Mouse (Mus musculus): ENCODE data around the gene Bhlhe41.

Gene Bhlhe41

GRCm38 (mm10) chr6:145865289-145865885 is at the start of gene Bhlhe41:
Bhlhe41 (minus strand) TSS chr6:145865558.
- peak; percentile 13 for DNase-seq (ENCODE audit: low read depth, low spot score)

GRCm38 (mm10) chr6:145912232-145912631 is 46.9 kb upstream of the Bhlhe41 start:
- DNase-seq (ENCODE audit: low read depth, low spot score), result no peak

DNA sequence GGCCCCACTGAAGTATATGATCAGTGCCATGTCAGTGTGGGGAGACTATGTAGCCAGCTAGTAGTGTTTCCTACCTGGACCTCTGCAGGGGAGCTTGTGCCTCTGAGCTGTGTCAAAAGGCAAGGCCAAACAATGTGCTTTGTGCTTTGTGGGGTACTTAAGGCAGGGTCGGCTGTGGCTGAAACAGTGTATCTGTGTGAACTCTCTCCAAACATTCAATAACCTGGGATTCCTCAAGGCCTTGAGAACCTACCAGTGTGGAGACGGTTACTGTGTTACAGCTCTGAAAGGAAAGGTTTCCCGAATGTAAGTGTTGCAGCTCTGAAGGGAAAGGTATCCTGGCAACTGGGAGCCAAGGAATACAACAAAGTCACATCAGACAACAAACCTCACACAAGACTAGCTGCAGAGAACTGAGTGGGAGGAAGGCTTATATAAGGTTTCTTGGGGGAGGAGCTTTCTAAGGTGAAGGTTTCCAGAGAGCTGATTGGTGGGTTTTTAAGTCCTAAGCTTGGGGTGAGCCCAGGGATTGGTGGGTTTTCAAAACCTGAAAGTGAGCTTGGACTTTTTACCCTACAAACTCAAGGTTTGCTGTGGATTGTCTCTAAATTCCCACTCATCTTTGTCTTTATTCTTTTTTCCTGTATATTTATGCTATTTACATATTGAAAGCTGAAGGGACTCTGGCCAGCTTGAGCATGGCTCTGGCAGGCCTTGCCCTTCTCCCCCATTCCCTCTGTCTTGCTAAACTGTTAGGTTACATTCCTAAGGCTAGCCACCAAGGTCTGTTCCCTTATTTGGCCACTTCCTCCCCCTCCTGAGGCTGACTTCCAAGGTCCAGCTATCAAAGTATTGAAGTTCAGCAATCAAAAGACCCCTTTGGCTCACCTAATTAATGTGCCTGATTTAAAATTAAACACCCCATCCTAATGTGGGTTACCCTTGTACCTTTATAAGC is 45.4 kb upstream of the Bhlhe41 start:
- no peak for DNase-seq (ENCODE audit: low read depth, low spot score)

DNA sequence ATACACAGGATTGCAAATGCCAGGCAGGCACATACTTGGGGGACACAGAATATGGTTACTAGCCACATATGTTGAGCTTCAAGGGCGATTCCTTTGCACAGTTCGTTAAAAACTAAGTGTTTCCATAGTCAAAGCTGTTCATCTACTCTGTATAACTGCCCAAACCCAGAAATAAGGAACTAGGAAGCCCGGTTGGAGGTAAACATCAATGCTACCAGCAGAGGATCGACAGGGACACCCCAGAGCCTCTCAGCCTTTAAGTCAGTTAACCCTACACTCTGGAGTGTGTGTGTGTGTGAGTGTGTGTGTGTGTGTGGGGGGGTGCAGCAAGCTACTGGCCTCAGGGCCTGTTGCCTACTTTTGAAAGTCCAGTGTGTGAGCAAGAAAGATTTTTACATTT is 44.6 kb upstream of the Bhlhe41 start:
- DNase-seq (ENCODE audit: low read depth, low spot score), result no peak

GRCm38 (mm10) chr6:145906096-145906890 is 40.9 kb upstream of the Bhlhe41 start:
- no peak for DNase-seq (ENCODE audit: low read depth, low spot score)

GRCm38 (mm10) chr6:145904616-145905015 is 39.3 kb upstream of the Bhlhe41 start:
- DNase-seq (ENCODE audit: low read depth, low spot score), result no peak

DNA sequence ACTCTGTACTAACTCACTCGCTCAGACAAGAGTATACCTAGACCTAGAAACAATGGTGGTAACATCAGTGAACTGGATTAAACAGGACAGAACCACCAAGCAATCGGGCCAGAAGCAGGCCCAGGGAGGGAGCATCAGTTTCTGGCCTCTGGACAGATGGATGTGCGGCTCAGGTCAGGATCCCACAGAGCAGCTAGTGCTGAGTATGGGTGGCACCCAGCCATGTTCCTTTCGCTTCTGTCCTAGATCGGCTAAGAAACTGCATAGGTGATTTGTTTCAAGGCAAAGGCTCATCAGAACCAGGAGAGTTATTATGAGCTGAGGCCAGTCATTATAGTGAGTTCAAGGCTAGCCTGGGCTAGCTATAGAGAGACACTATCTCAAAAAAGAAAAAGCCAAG is 38.8 kb upstream of the Bhlhe41 start:
- DNase-seq (ENCODE audit: low read depth, low spot score), result no peak

GRCm38 (mm10) chr6:145894669-145895342 is 29.4 kb upstream of the Bhlhe41 start:
- no peak for DNase-seq (ENCODE audit: low read depth, low spot score)

GRCm38 (mm10) chr6:145893366-145894021 is 28.1 kb upstream of the Bhlhe41 start:
- no peak for DNase-seq (ENCODE audit: low read depth, low spot score)

DNA sequence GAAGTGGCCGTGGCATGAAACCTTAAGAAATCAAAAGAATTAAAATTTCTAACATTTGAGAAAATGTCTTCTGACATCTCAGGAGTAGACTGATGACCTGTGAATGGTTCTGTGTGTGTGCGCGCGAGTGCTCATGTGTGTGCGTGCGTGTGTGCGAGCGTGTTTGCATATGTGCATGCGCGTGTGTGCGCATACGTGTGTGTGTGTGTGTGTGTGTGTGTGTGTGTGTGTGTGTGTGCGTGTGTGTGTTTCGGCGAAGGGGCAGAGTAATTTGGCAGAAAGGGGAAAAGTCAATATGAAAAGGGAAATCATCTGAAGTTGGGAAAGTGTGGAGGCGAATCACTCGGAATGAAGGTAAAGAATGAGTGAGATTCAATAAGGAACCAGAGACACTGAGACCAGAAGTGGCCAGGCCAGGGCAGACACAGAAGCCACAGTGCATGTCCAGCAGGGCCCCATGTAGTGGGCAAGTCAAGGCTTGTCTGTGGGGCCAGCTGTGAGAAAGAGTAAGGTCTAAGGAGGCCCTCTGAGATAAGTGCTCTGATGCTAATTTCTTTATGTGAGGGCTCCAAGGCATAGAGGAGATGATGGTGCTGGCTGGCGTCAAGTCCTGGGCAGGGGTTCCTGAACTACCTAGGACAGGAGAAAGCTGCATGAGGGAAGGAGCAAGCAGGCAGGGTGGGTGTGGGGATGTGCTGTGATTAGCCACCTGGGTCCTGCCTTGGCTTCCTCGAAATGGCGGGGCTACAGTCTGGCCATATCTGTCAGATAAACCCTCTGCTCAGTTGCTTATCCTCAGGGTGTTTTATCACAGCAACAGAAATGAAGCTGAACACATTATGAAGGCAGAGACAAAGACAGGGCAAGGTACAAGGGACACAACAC is 27.3 kb upstream of the Bhlhe41 start:
- DNase-seq (ENCODE audit: low read depth, low spot score), result no peak

DNA sequence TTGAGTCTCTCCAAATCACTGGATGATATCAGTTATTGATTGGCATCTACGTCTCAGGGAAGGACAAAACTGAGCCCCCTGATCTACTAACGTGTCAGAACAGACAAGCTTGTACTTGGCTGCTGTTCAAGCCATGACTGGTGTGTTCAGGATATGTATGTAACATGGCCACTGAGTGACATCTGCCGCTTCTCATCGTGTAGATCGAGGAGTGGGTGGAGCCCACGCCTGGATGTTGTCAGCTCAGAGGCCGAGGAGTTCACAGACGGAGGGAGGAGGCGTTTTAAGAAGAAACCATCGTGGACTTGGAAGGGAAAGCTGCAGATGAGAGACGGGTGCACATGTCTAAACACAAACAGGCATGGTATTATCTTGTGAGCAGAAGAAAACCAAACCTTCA is 26.6 kb upstream of the Bhlhe41 start:
- DNase-seq (ENCODE audit: low read depth, low spot score), result no peak

GRCm38 (mm10) chr6:145887719-145888118 is 22.4 kb upstream of the Bhlhe41 start:
- no peak for DNase-seq (ENCODE audit: low read depth, low spot score)

GRCm38 (mm10) chr6:145886277-145886676 is 20.9 kb upstream of the Bhlhe41 start:
- DNase-seq (ENCODE audit: low read depth, low spot score), result no peak

DNA sequence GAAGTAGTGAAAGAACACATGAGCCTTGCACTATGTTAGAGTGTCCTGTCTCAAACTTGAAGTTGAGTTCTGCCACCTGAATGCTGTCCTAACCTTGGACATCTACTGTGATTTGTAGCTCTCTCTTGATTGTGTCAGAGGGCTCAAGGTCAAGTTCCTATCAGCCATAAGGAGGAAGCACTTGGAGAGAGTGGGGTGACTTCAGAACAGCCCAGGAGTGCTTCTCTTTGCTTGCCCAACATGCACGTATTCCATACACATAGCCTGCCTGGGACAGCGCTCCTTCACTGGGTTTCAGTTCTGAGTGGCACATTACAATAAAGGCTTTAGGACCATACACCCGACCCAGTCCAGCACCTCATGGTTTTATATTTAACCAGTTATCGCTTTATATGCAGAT is 19.7 kb upstream of the Bhlhe41 start:
- no peak for DNase-seq (ENCODE audit: low read depth, low spot score)

DNA sequence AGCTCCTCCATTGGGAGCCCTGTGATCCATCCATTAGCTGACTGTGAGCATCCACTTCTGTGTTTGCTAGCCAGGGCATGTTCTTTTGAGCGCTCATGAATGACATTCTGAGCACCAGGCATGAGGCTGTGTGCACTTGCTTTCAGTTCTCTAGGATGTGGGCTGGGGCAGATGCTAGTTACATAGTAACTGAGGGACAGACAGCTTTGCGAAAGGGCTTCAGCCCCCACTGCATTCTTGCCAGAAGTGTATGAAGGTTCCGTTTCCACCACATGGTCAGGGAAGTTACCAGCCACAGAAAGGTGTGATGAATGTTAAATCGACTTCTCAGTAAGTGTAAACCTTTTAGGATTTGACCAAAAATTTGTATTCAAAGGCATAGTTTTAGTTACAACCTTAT is 18.3 kb upstream of the Bhlhe41 start:
- no peak for DNase-seq (ENCODE audit: low read depth, low spot score)

DNA sequence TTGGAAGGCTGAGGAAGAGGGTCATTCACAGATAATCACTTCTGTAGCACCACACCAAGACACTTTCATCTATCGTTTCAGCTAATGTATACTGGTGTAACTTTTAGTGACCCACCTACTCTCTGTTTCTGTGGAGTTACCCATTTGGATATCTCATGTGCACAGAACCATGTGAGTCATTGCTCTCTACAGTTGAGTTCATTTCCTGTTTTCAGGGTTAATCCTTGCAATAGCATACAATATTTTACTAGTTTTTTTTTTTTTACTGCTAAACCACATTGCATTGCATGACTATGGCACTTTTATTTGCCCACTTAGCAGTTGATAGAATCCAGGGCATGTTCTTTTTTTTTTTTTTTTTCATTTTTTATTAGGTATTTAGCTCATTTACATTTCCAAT is 17.7 kb upstream of the Bhlhe41 start:
- no peak for DNase-seq (ENCODE audit: low read depth, low spot score)

DNA sequence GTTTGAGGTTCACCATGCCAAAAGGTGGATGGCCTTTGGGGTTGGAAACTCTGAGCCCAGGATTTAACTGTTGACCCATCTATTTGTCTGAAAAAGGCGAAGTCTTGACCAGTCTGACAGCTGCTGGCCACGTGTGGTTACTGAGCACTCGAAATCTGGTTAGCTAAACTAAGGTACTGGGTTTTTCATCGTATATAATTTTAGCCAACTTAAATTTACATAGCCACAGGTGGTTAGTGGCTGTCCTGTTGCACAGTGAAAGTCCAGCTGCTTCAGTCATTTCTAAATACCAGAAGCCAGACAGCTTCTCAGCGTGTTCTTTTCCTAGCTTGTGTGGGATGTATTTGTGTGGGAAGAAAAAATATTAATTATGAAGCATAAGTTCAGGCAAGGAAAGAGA is 15.3 kb upstream of the Bhlhe41 start:
- DNase-seq (ENCODE audit: low read depth, low spot score), result no peak

GRCm38 (mm10) chr6:145876986-145877735 is 11.8 kb upstream of the Bhlhe41 start:
- no peak for DNase-seq (ENCODE audit: low read depth, low spot score)

GRCm38 (mm10) chr6:145873354-145873753 is 8.0 kb upstream of the Bhlhe41 start:
- no peak for DNase-seq (ENCODE audit: low read depth, low spot score)
